Mouse (Mus musculus) C2C12 (cell line): ENCODE measurements around the gene Ipo4.

Experiments
- CTCF ChIP-seq: IDR thresholded peaks from one replicate; pipeline ENCODE4 v1.5.1; 2011; ENCODE audit not compliant: control insufficient read depth, insufficient read depth, insufficient read length
- FOSL1 ChIP-seq: IDR thresholded peaks from one replicate; pipeline ENCODE4 v1.8.0; 2011; ENCODE audit warnings: mild to moderate bottlenecking, low read length; ENCODE audit not compliant: poor library complexity, insufficient read depth, severe bottlenecking
- MAX ChIP-seq: IDR thresholded peaks from one replicate; pipeline ENCODE4 v1.6.1; 2011; ENCODE audit warnings: mild to moderate bottlenecking, control low read depth
- MYOD1 ChIP-seq: IDR thresholded peaks from one replicate; pipeline ENCODE4 v1.6.1; 2011; ENCODE audit warnings: low read depth; ENCODE audit not compliant: control insufficient read depth, insufficient read length
- MYOG ChIP-seq: IDR thresholded peaks from one replicate; pipeline ENCODE4 v1.6.1; 2011; ENCODE audit not compliant: control insufficient read depth, insufficient read length; ENCODE audit errors: extremely low read depth

GRCm38 (mm10) chr14:55579511-55580496, 56.0 kb downstream of the Ipo4 start:
- TF ChIP-seq FOSL1 (no peak), CTCF (no peak), MYOG (no peak), MAX (no peak), MYOD1 (no peak)
